Mouse (Mus musculus) cerebellum, adult 11-12 months (tissue): ENCODE data around the gene Gm49353.

Experiments used
- DNase-seq: peaks from one replicate; pipeline ENCODE4 v3.0.0; 2022

Gm49353 gene

DNA sequence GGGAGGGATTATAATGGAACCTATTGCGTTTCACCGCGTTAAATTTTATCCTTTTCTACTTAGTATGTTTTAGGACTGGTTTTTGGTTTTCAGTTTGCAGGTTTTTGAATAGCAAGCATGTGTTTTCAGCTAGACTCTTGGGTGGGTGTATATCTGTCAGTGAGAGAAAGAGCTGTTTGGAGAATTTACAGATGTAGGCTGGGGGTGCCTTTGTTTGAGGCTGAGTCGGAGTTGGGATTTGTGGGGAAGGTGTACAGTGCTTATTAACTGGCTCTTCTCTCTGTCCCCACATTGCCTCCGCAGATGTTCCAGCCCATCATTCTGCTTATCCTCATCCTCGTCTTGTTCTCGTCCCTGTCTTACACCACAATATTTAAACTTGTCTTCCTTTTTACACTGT lies at the start of gene Gm49353:
Gene Gm49353, plus strand, starts transcription at position 313 of the 400 bp plus-strand sequence.
- no peak for DNase-seq

DNA sequence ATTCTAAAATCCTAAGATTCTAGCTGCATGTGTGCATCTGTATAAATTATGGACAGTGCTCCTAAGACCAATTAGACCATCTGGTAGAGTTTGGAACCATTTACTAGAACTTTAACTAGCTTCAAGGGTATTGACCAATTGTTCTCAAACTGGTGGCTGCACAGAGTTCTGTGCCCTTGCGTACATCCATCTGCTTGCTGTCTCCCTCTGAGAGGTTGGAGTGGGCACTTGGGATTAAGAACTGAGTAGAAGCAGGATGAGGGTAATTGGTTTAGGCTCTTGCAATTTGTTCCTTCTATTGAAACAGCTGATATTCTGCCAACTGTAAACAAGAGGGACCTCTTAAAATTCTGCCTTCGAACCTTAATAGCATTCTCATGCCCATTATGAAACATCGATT lies 43.5 kb upstream of the Gm49353 start:
- DNase-seq = no peak

GRCm38 (mm10) chr10:29161664-29162063 lies 37.1 kb upstream of the Gm49353 start:
- DNase-seq = no peak

- no peak for DNase-seq
These were observed 25.0 kb upstream of the Gm49353 start for GRCm38 (mm10) chr10:29173778-29174177.

DNA sequence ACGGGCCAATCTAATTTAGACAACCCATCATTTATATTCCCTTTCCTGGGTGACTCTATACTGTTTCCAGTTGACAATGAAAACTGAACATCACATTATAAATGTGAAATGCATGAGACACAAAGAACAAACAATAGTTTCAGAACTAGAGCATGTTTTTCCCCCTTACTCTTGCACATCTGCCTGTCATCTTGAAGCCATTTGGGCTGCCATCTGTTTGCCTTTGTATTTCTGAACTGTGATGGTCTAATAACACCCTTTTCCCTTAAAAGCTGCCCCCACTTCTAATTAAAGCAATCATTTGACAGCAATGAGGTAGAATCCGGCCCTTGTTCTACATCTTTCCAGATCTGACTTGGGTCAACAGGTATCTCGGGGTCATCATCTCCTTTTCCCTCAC lies 23.1 kb upstream of the Gm49353 start:
- no peak for DNase-seq

- no peak for DNase-seq
These were observed 21.9 kb upstream of the Gm49353 start for GRCm38 (mm10) chr10:29176881-29177280.

GRCm38 (mm10) chr10:29178003-29178402 lies 20.8 kb upstream of the Gm49353 start:
- DNase-seq = no peak

GRCm38 (mm10) chr10:29180210-29180609 lies 18.5 kb upstream of the Gm49353 start:
- DNase-seq = no peak

DNA sequence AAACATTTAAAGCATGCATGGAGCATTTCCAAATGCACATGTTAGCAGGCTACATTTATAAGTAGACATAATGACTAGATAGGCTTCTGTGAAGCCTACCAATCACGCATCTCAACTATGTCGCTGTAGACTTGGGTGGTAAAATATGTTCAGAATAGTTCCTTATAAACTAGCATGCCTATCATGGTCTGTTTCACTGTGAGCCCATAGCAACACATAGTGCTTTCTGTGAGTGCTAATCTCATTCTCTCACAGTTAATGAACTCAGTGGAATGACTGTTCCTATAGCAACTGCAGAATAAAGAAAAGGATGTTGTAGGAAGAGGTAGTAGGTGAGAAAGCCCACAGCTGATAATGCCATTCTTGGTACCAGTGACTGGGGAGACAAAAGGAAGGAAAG lies 17.7 kb upstream of the Gm49353 start:
- no peak for DNase-seq

DNA sequence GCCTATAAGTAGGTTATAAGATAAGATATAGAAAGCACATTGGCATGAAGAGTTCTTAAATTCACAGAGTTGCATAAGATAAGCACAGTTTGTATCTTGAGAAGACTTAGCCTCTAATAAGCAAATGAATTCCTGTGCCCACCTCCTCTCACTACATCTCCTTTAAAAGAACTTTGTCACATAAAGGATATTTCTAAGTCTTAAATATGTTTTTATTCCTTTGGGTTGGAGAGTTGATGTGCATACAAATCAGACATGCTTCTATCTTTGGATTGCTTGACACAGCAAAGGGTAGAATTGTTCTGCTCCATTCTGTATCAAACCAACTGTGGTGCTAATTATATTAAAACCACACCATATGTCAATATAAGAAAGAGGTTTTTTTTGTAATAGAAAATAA lies 5.0 kb upstream of the Gm49353 start:
- no peak for DNase-seq

GRCm38 (mm10) chr10:29196811-29197210 lies 1.9 kb upstream of the Gm49353 start:
- DNase-seq = no peak

GRCm38 (mm10) chr10:29199835-29200234 lies 1.1 kb downstream of the Gm49353 start:
- no peak for DNase-seq

DNA sequence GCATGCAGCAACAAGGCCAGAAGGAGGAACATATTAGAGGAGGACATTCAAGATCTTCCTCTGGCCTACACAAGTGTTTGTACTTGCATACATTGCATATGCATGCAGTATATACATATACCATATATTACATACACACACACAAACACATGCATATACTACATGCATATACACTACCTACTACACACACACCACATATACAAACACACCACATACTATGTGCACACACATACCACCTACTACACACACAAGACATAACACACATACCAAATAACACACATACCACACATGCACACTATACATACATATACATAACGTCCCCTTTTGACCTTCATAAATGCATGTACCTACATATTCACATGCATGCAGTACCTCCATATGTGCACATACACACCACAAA lies 1.9 kb downstream of the Gm49353 start:
- DNase-seq = no peak

- DNase-seq = no peak
These were observed 8.0 kb downstream of the Gm49353 start for GRCm38 (mm10) chr10:29206730-29207129.

- no peak for DNase-seq
These were observed 10.0 kb downstream of the Gm49353 start for GRCm38 (mm10) chr10:29208735-29209134.

DNA sequence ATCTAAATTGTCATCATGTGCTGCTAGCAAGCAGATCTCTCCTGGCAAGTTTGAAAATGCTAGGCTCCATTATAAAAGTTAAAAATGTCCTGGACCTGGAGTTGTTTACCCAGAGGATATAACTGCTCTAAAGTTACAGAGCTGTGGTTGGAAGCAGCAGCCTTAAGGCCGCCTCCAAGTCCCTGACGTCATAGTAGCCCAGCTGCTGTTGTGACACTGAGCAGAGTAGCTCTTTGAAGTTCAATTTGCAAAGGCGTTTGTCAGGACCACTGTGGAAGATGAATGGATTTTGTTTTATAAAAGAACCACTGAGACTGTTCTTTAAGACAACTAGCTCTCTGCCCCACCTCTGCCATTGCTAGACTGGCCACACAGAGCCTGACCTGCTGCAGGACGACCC lies 12.7 kb downstream of the Gm49353 start, which contains the start of gene 9330159F19Rik:
Gene 9330159F19Rik, plus strand, starts transcription at position 154 of the 400 bp plus-strand sequence.
- no peak for DNase-seq

DNA sequence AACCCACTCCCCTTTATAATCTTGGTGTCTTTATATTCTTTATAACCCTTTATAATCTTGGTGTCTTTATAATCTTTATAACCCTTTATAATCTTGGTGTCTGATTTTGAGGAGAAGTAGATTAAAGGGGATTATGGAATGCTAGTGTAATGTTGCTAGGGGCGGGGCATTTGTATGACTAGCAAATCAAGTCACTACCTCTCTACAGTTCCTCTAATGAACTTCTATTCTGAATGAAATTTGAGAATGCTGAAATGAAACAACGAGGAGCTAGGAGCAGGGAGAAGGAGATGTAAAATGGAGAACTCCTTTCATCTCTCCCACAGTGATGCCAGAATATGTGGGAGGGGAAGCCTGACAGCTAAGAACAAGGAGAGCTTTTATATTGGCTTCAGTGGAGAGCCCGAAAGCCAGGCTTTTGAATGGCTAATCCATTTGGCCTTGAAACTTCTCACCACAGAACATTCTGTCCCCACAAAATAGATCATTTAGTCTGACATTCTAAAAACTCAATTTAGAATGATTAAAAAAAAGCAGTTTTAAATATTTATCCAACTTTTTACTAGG lies 14.9 kb downstream of the Gm49353 start:
- no peak for DNase-seq

DNA sequence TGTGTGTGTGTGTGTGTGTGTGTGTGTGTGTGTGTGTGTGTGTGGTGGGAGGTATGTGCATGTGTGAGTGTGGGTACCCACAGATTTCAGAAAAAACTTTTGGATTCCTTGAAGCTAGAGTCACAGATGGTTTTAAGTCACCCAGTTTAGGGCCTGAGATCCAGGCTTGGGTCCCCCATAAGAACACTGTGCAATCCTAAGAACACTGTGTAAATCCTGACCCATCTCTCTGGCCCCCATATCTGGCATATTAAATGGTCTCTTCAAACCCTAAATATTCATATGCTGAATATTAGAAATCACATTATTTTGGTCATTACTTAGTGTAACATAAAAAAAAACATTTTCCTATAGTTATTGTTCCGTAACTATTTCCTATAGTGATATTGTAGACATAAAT lies 18.2 kb downstream of the Gm49353 start:
- DNase-seq = no peak

DNA sequence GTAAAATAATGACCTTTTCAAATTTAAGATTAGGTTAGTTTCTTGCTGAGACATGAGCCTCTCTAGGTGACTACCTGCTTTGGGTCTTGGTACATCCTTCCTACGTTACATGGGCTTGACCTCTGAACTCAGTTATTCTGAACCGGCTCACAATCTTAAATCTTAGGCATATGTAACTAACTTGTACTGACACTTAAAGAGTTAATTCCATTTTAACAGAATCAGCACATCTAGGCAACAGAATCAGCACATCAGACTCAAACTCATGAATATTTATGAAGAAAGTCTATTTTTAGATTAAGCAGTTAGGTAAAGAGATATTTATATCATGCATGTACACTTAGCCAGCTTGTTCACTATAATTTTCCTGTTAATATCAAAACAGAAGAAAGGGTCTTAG lies 18.7 kb downstream of the Gm49353 start:
- DNase-seq = no peak

GRCm38 (mm10) chr10:29225329-29225728 lies 26.6 kb downstream of the Gm49353 start:
- no peak for DNase-seq

GRCm38 (mm10) chr10:29231208-29231607 lies 32.5 kb downstream of the Gm49353 start:
- no peak for DNase-seq
